Mouse (Mus musculus) heart, postnatal 0 days (tissue): ENCODE results near the gene Vamp8. TPM values are rescaled to one million over a fixed set of nuclear protein-coding genes. Genes with fewer than 3 reads are reported as not detected.

Experiments
- ATAC-seq: fragments of 200-750 bp; cut with Nextera tagmentation; 2 replicates; pipeline ENCODE4 v1.8.0; 2017; ENCODE audit warnings: low read depth, moderate number of reproducible peaks, moderate library complexity; ENCODE audit not compliant: insufficient read depth
- DNase-seq: peaks from one replicate; pipeline ENCODE4 v3.0.0-alpha.2; 2016; ENCODE audit warnings: low spot score
- H3K27ac ChIP-seq: fragments of 300-500 bp; sonication (generic); 2 replicates; pipeline ENCODE4 v1.5.1; 2014; ENCODE audit warnings: low read depth, mild to moderate bottlenecking
- H3K27me3 ChIP-seq: fragments of 300-500 bp; sonication (generic); 2 replicates; pipeline ENCODE4 v1.6.1; 2014; ENCODE audit warnings: low read length, mixed read lengths; ENCODE audit not compliant: control insufficient read depth, insufficient read depth
- H3K36me3 ChIP-seq: fragments of 300-500 bp; sonication (generic); replicated peaks from 2 replicates; pipeline ENCODE4 v1.6.1; 2014; ENCODE audit warnings: low read length, mixed read lengths; ENCODE audit not compliant: control insufficient read depth, insufficient read depth
- H3K4me1 ChIP-seq: fragments of 300-500 bp; sonication (generic); 2 replicates; pipeline ENCODE4 v1.6.1; 2014; ENCODE audit warnings: antibody characterized with exemption; ENCODE audit not compliant: control insufficient read depth, insufficient read depth
- H3K4me2 ChIP-seq: fragments of 300-500 bp; sonication (generic); 2 replicates; pipeline ENCODE4 v1.6.1; 2014; ENCODE audit warnings: low read depth, mild to moderate bottlenecking, low read length, moderate library complexity
- H3K4me3 ChIP-seq: fragments of 300-500 bp; sonication (generic); 2 replicates; pipeline ENCODE4 v1.5.1; 2014; ENCODE audit warnings: low read depth, low read length
- H3K9ac ChIP-seq: fragments of 300-500 bp; sonication (generic); replicated peaks from 2 replicates; pipeline ENCODE4 v1.6.1; 2014; ENCODE audit warnings: low read depth, low read length, mixed read lengths
- H3K9me3 ChIP-seq: fragments of 300-500 bp; sonication (generic); replicated peaks from 2 replicates; pipeline ENCODE4 v1.6.1; 2016; ENCODE audit warnings: low read length; ENCODE audit not compliant: control insufficient read depth
- CTCF ChIP-seq: IDR thresholded peaks from 2 replicates; pipeline ENCODE4 v1.5.1; 2016; ENCODE audit warnings: antibody characterized with exemption, control low read depth, low read depth
- EP300 ChIP-seq: IDR thresholded peaks from 2 replicates; pipeline ENCODE4 v1.6.1; 2016; ENCODE audit warnings: antibody characterized with exemption, low read depth
- WGBS: fragments of 180-500 bp; shearing (Covaris S2); extraction: QIAGEN DNeasy Blood & Tissue Kit; methylation state at CpG from one replicate; pipeline ENCODE4 v1.1.7; 2014; 5-methylcytosine and 5-hydroxymethylcytosine counted together
- polyA plus RNA-seq: library from polyadenylated mRNA; unstranded; fragments of >200 nt; fragmentation: Nextera tagmentation; extraction: Ambion mirVana; gene quantifications from 2 replicates; pipeline ENCODE4 v1.2.1, GENCODE M21; 2015
- total RNA-seq: library from RNA; depleted of rRNA; stranded (reverse); fragments of >200 nt; gene quantifications from 2 replicates; pipeline ENCODE4 v1.2.3, GENCODE M21; 2014; ENCODE audit warnings: low replicate concordance; rRNA removed

The Vamp8 gene
- total and polyA plus RNA-seq, 2 experiments from 2014 or later, result 69.8 to 174 TPM

DNA sequence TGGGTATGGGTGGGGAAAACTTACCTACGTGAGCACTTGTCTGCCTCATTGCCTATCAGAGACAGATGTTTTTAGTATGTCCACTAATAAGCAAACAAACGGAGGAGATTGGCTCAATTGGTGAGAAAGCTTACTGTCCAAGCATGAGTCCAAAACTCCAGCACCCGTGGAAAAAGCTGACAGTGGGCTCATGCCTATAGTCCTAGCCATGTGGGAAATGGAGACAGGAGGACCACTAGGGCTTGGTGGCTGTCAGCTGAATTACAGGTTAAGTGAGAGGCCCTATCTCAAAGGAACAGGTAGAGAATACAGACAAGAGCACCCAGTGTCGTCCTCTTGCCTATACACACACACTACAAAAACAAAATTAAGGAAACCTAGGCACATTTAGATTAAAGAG is 44.2 kb downstream of the Vamp8 start:
- Histone ChIP-seq H3K9ac (no peak overlapping the region), H3K4me1 (peaks cover 34% of the 10 kb centered on the region), H3K4me3 (no peak overlapping the region), H3K4me2 (no peak overlapping the region), H3K9me3 (no peaks in the 10 kb centered on the region), H3K27ac (no peak overlapping the region), H3K27me3 (peaks cover 3% of the 10 kb centered on the region; the same call in 1 of the 2 replicates), H3K36me3 (peaks cover 26% of the 10 kb centered on the region)
- 82% methylated on average over 4 of the region's 4 CpGs for WGBS
- ATAC-seq (no peak), DNase-seq (no peak)
- no peak for TF ChIP-seq CTCF
- TF ChIP-seq EP300, result no peak

DNA sequence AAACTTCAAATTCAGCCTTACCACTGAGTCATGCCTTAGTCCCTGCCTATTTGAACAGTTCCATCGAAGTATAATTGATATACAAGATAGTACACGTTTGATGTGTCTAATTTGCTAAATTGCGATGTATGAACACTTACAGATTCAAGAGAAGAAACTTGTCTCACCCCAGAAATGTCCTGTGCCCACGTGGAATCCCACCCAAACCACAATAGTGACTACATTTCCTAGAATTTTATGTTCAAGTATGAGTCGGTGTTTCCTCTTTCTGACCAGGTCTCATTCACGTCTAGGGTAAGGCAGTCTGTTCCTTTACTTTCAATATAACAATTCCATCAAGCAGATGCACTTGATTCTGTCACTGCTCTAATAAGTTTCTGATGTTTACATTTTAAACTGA is 44.9 kb downstream of the Vamp8 start:
- no peaks in the 10 kb centered on the region for H3K9me3 ChIP-seq
- TF ChIP-seq CTCF, result no peak
- TF ChIP-seq EP300, result no peak
- ATAC-seq (no peak), DNase-seq (no peak)
- H3K27ac ChIP-seq, result peak overlapping the region; percentile 78; the same call in 1 of the 2 replicates
- peak overlapping the region; percentile 89; the same call in 1 of the 2 replicates for H3K4me3 ChIP-seq
- H3K36me3 ChIP-seq, result peaks cover 21% of the 10 kb centered on the region
- peaks cover 3% of the 10 kb centered on the region; the same call in 1 of the 2 replicates for H3K27me3 ChIP-seq
- no peak overlapping the region for H3K9ac ChIP-seq
- H3K4me2 ChIP-seq, result peak overlapping the region; percentile 98
- H3K4me1 ChIP-seq, result peaks cover 34% of the 10 kb centered on the region
- 43% methylated on average over 6 of the region's 6 CpGs for WGBS

- H3K4me2 ChIP-seq, result peak within 1 kb of the TSS; percentile 98
- H3K27me3 ChIP-seq, result peaks cover 3% of the 10 kb centered on the region; the same call in 1 of the 2 replicates
- H3K4me3 ChIP-seq, result peak within 1 kb of the TSS; percentile 89
- H3K27ac ChIP-seq, result peak within 1 kb of the TSS; percentile 78
- TF ChIP-seq CTCF, result no peak
- TF ChIP-seq EP300, result no peak
- H3K9me3 ChIP-seq, result no peaks in the 10 kb centered on the region
- peak within 1 kb of the TSS; percentile 93 for H3K9ac ChIP-seq
- H3K4me1 ChIP-seq, result peaks cover 34% of the 10 kb centered on the region
- peak; percentile 91 for DNase-seq
- peaks cover 16% of the 10 kb centered on the region for H3K36me3 ChIP-seq
- ATAC-seq, result peak; percentile 86
- under 1% methylated on average over 30 of the region's 30 CpGs for WGBS
Measured at GRCm38 (mm10) chr6:72345074-72345567, 45.4 kb downstream of the Vamp8 start, which contains the start of gene Usp39. TSS of gene Usp39 (minus strand) at chr6:72345184.

DNA sequence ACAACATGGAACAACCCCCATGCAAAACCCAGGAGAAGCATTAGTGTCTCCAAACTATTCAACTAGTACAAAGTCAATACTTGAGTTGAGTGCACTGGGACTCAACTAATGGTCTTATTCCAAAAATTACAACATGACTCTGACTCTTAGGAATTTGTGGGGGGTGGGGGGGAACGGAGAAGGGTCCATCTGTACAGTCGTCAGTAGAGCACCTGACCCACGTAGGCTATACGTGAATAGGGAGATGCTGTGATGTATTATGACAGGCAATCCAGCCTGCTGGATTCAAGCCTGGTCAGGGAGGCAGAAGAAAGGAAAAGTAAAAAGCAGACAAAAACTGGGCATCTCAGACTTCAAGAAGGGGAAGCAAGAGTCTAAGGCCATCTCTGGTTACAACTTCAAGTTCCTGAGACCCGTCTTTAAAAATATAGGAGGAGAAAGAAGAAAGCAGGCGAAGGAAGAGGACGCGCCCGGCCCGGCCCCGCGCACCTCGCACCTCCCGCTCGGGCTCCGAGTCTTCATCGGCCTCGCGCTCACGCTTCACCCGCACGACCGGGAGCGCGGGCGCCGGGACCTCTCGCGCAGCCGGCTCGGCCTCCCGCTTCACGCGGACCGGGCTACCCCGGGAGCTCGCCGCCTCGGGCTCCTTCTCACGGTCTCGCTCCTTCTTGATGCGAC is 46.0 kb downstream of the Vamp8 start:
- H3K27me3 ChIP-seq, result peaks cover 3% of the 10 kb centered on the region; the same call in 1 of the 2 replicates
- DNase-seq (no peak), ATAC-seq (peak; percentile 42)
- H3K4me3 ChIP-seq, result peak overlapping the region; percentile 89
- peaks cover 34% of the 10 kb centered on the region for H3K4me1 ChIP-seq
- H3K4me2 ChIP-seq, result peak overlapping the region; percentile 98
- H3K27ac ChIP-seq, result peak overlapping the region; percentile 78
- under 1% methylated on average over 42 of the region's 42 CpGs for WGBS
- no peaks in the 10 kb centered on the region for H3K9me3 ChIP-seq
- no peak for TF ChIP-seq CTCF
- no peak for TF ChIP-seq EP300
- H3K36me3 ChIP-seq, result peaks cover 15% of the 10 kb centered on the region
- H3K9ac ChIP-seq, result peak overlapping the region; percentile 93

DNA sequence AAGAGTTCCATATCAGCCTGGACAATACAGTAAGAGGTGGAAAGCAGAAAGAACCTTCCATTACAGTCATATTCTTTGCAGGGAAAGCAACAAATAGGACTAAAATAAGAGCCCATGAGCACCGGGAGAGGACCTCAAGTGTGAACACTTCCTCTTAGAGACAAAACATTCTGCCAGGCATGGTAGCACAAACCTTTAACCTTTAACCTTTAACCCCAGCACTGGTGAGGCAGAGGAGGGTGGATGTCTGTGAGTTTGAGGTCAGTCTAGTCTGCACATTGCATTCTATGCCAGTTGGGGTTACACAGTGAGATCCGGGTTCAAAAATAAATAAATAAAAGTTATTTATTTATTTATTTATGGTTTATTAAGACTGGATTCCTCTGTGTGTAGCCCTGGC is 50.0 kb downstream of the Vamp8 start:
- H3K27me3 ChIP-seq, result no peaks in the 10 kb centered on the region
- no peak overlapping the region for H3K27ac ChIP-seq
- peaks cover 44% of the 10 kb centered on the region for H3K36me3 ChIP-seq
- no peak overlapping the region for H3K9ac ChIP-seq
- 66% methylated on average over 2 of the region's 2 CpGs for WGBS
- TF ChIP-seq EP300, result no peak
- no peak for TF ChIP-seq CTCF
- no peak overlapping the region for H3K4me2 ChIP-seq
- peaks cover 16% of the 10 kb centered on the region; the same call in 1 of the 2 replicates for H3K4me1 ChIP-seq
- H3K9me3 ChIP-seq, result no peaks in the 10 kb centered on the region
- no peak overlapping the region for H3K4me3 ChIP-seq
- DNase-seq (no peak), ATAC-seq (no peak)

Other genes starting within 250 kb of the Vamp8 start
- 4.5 and 14.7 TPM in 2 replicates for gene Atoh8, start 155.1 kb downstream of the Vamp8 start, total RNA-seq
- 7.1 and 8.6 TPM in 2 replicates for gene Atoh8, start 155.1 kb downstream of the Vamp8 start, polyA plus RNA-seq
- gene Sftpb, start 86.1 kb downstream of the Vamp8 start, total RNA-seq, result 0.84 and 1.7 TPM in 2 replicates
- gene Sftpb, start 86.1 kb downstream of the Vamp8 start, polyA plus RNA-seq, result 0.33 and 0.55 TPM in 2 replicates
- gene Usp39, start 45.5 kb downstream of the Vamp8 start, total RNA-seq, result 50.9 and 59.9 TPM in 2 replicates
- gene Usp39, start 45.5 kb downstream of the Vamp8 start, polyA plus RNA-seq, result 15.8 and 16.9 TPM in 2 replicates
- 7.3 and 12.0 TPM in 2 replicates for gene 0610030E20Rik, start 43.4 kb downstream of the Vamp8 start, total RNA-seq
- gene 0610030E20Rik, start 43.4 kb downstream of the Vamp8 start, polyA plus RNA-seq, result 11.9 and 12.9 TPM in 2 replicates
- 18.2 and 23.2 TPM in 2 replicates for gene Tmem150a, start 35.3 kb downstream of the Vamp8 start, total RNA-seq
- 8.0 and 9.7 TPM in 2 replicates for gene Tmem150a, start 35.3 kb downstream of the Vamp8 start, polyA plus RNA-seq
- gene Rnf181, start 23.7 kb downstream of the Vamp8 start, total RNA-seq, result 53.5 and 65.0 TPM in 2 replicates
- 74.9 and 81.3 TPM in 2 replicates for gene Rnf181, start 23.7 kb downstream of the Vamp8 start, polyA plus RNA-seq
- gene Vamp5, start 10.2 kb downstream of the Vamp8 start, total RNA-seq, result 19.5 and 39.8 TPM in 2 replicates
- 49.0 and 52.9 TPM in 2 replicates for gene Vamp5, start 10.2 kb downstream of the Vamp8 start, polyA plus RNA-seq
- gene Ggcx, start 23.6 kb upstream of the Vamp8 start, total RNA-seq, result 16.8 and 21.9 TPM in 2 replicates
- 13.2 and 16.8 TPM in 2 replicates for gene Ggcx, start 23.6 kb upstream of the Vamp8 start, polyA plus RNA-seq
- gene Mat2a, start 48.9 kb upstream of the Vamp8 start, total RNA-seq, result 111 and 123 TPM in 2 replicates
- 200 and 229 TPM in 2 replicates for gene Mat2a, start 48.9 kb upstream of the Vamp8 start, polyA plus RNA-seq
- gene Sh2d6, start 131.0 kb upstream of the Vamp8 start, total RNA-seq, result not detected in 2 replicates
- not detected in 2 replicates for gene Sh2d6, start 131.0 kb upstream of the Vamp8 start, polyA plus RNA-seq
- gene Capg, start 153.7 kb upstream of the Vamp8 start, total RNA-seq, result 25.1 and 53.6 TPM in 2 replicates
- gene Capg, start 153.7 kb upstream of the Vamp8 start, polyA plus RNA-seq, result 24.9 and 25.9 TPM in 2 replicates
- 21.9 and 30.9 TPM in 2 replicates for gene Elmod3, start 207.7 kb upstream of the Vamp8 start, total RNA-seq
- 17.6 and 18.6 TPM in 2 replicates for gene Elmod3, start 207.7 kb upstream of the Vamp8 start, polyA plus RNA-seq
- 21.8 and 41.8 TPM in 2 replicates for gene Retsat, start 207.8 kb upstream of the Vamp8 start, total RNA-seq
- gene Retsat, start 207.8 kb upstream of the Vamp8 start, polyA plus RNA-seq, result 64.4 and 69.1 TPM in 2 replicates
- gene Tgoln1, start 226.3 kb upstream of the Vamp8 start, total RNA-seq, result 16.4 and 22.5 TPM in 2 replicates
- 19.4 and 21.3 TPM in 2 replicates for gene Tgoln1, start 226.3 kb upstream of the Vamp8 start, polyA plus RNA-seq